Mouse (Mus musculus): ENCODE results near the gene 1700008O03Rik.

GRCm38 (mm10) chr7:44352750-44353600 is 32.6 kb downstream of the 1700008O03Rik start:
- no peak for TF ChIP-seq EP300 (IDR thresholded peaks at IDR 0.05; ENCODE audit: insufficient read depth, low read depth, low read length)
- no peak for TF ChIP-seq POLR2A (IDR thresholded peaks at IDR 0.05; ENCODE audit: insufficient read depth, low read depth, low read length)
